Mouse (Mus musculus) frontal cortex, adult 2 months (tissue): ENCODE results near the gene Edem3. TPM values are rescaled to one million over a fixed set of nuclear protein-coding genes. Genes with fewer than 3 reads are reported as not detected.

Source experiments
- DNase-seq, 2 experiments: peaks; one replicate each; pipeline ENCODE4 v3.0.0; 2022; ENCODE audit warnings: low spot score in 1 of 2; ENCODE audit errors: extremely low spot score in 1 of 2
- polyA plus RNA-seq: library from polyadenylated mRNA; depleted of rRNA; stranded (reverse); fragments of >200 nt; gene quantifications from 2 replicates; pipeline ENCODE4 v1.2.3, GENCODE M21; 2012; rRNA removed

The Edem3 gene
- polyA plus RNA-seq, 1 experiment = 20.2 TPM

- DNase-seq = no peak
These were observed 103.3 kb downstream of the Edem3 start for GRCm38 (mm10) chr1:151858474-151858873.

- no peak for DNase-seq
These were observed 106.3 kb downstream of the Edem3 start for GRCm38 (mm10) chr1:151861334-151861995.

GRCm38 (mm10) chr1:151862109-151862508, 106.9 kb downstream of the Edem3 start:
- no peak for DNase-seq

GRCm38 (mm10) chr1:151863135-151863796, 108.1 kb downstream of the Edem3 start:
- DNase-seq = no peak

- no peak for DNase-seq
These were observed 108.6 kb downstream of the Edem3 start for GRCm38 (mm10) chr1:151863797-151864147.

- DNase-seq = no peak
These were observed 109.2 kb downstream of the Edem3 start for GRCm38 (mm10) chr1:151864326-151864725.

Other genes with a start within 250 kb of the Edem3 start
- gene Fam129a, start 184.2 kb upstream of the Edem3 start, polyA plus RNA-seq = 1.8 TPM in 2 replicates